Comparison of ENCODE assay signal across 1 mouse cellular context in genomic region chr7:29211415-29212198, GRCm38 (mm10).
TF ChIP-seq lines count a peak whose summit lies in the region.

No protein-coding gene starts in this region.

TF ChIP-seq in CH12.LX, 34 proteins besides CTCF, POLR2A, EP300 and RAD21 (continued from another document):
- TF ChIP-seq ELF1 (IDR thresholded peaks at IDR 0.05; ENCODE audit: low read depth, low read length): peak; percentile 85
- no peak for TF ChIP-seq POLR2AphosphoS2 (IDR thresholded peaks at IDR 0.05; ENCODE audit: low read depth, low read length)
- peak; percentile 83 for TF ChIP-seq ZNF384 (IDR thresholded peaks at IDR 0.05; ENCODE audit: low read depth, low read length)
- peak; percentile 63; the same call in 1 of the 2 replicates for TF ChIP-seq SIN3A (IDR thresholded peaks at IDR 0.05; ENCODE audit: low read length)
- TF ChIP-seq MXI1 (IDR thresholded peaks at IDR 0.05; ENCODE audit: low read depth, low read length): no peak
- no peak for TF ChIP-seq ZMIZ1 (IDR thresholded peaks at IDR 0.05; ENCODE audit: low read depth, low read length)
